Mouse (Mus musculus) midbrain, embryonic 10.5 days (tissue): ENCODE data around the gene Gcfc2. TPM values are rescaled to one million over a fixed set of nuclear protein-coding genes. Genes with fewer than 3 reads are reported as not detected.

ENCODE experiments used
- DNase-seq: peaks from one replicate; pipeline ENCODE4 v3.0.0-alpha.2; 2017; ENCODE audit warnings: low spot score
- H3K27ac ChIP-seq: fragments of 300-500 bp; sonication (generic); replicated peaks from 2 replicates; pipeline ENCODE4 v1.5.1; 2016; ENCODE audit warnings: mild to moderate bottlenecking
- H3K27me3 ChIP-seq: fragments of 300-500 bp; sonication (generic); 2 replicates; pipeline ENCODE4 v1.6.1; 2016; ENCODE audit warnings: low read depth, mild to moderate bottlenecking; ENCODE audit not compliant: poor library complexity, severe bottlenecking
- H3K36me3 ChIP-seq: fragments of 300-500 bp; sonication (generic); 2 replicates; pipeline ENCODE4 v1.6.1; 2016; ENCODE audit warnings: mild to moderate bottlenecking, moderate library complexity
- H3K4me1 ChIP-seq: fragments of 300-500 bp; sonication (generic); 2 replicates; pipeline ENCODE4 v1.6.1; 2016
- H3K4me3 ChIP-seq: fragments of 300-500 bp; sonication (generic); 2 replicates; pipeline ENCODE4 v1.5.1; 2016; ENCODE audit warnings: mild to moderate bottlenecking, moderate library complexity
- H3K9me3 ChIP-seq: fragments of 300-500 bp; sonication (generic); replicated peaks from 2 replicates; pipeline ENCODE4 v1.6.1; 2016; ENCODE audit warnings: mild to moderate bottlenecking
- WGBS: fragments of 180-500 bp; shearing (Covaris S2); methylation state at CpG from one replicate; pipeline ENCODE4 v1.1.7; 2016; 5-methylcytosine and 5-hydroxymethylcytosine counted together
- polyA plus RNA-seq: library from polyadenylated mRNA; unstranded; fragments of >200 nt; fragmentation: Nextera tagmentation; extraction: Ambion mirVana; gene quantifications from 2 replicates; pipeline ENCODE4 v1.2.1, GENCODE M21; 2016

Gene Gcfc2
- 11.1 and 11.5 TPM in 2 replicates for polyA plus RNA-seq

- peak; percentile 95 for DNase-seq
- Histone ChIP-seq H3K27me3 (no peaks in the 10 kb centered on the region), H3K36me3 (peaks cover 35% of the 10 kb centered on the region), H3K9me3 (no peaks in the 10 kb centered on the region), H3K27ac (peak within 1 kb of the TSS; percentile 94), H3K4me1 (peaks cover 21% of the 10 kb centered on the region), H3K4me3 (peak within 1 kb of the TSS; percentile 82)
- WGBS: under 1% methylated on average over 56 of the region's 56 CpGs
Measured at GRCm38 (mm10) chr6:81923523-81924142, at the start of gene Gcfc2. Gene Gcfc2 (plus strand): TSS chr6:81923669.

DNA sequence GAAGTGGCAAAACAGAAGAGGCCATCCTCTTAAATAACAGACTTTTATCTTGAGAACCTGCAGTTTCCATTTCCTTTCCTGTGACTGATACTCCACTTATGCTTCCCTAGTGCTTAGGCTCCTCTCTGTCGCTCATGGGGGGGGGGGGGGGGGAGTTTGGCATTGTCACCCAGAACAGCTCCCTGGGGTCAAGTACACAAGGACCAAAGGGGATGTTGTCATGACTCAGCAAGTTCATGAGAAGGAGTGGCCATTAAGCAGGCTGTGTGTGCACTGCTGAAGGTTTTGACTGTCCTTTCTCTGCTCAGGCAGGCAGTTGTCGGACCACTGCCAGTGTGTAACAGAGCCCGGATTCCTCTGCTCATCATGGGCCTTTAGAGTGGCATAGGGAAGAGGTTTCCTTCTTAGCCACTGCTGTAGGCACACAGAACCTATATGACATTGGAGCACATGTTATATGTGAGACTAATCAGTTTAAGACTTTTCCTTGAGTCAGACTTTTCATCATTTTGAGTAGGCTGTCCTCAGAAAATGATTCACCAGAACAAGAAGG lies 27.7 kb upstream of the Gcfc2 start:
- no peaks in the 10 kb centered on the region for H3K9me3 ChIP-seq
- H3K27me3 ChIP-seq: no peaks in the 10 kb centered on the region
- 64% methylated on average over 3 of the region's 3 CpGs for WGBS

GRCm38 (mm10) chr6:81910302-81910855 lies 13.1 kb upstream of the Gcfc2 start:
- no peaks in the 10 kb centered on the region for H3K9me3 ChIP-seq
- no peaks in the 10 kb centered on the region for H3K36me3 ChIP-seq
- no peak overlapping the region for H3K4me3 ChIP-seq
- H3K4me1 ChIP-seq: peaks cover 3% of the 10 kb centered on the region; the same call in 1 of the 2 replicates
- H3K27ac ChIP-seq: no peak overlapping the region
- WGBS: 87% methylated on average over 25 of the region's 25 CpGs
- H3K27me3 ChIP-seq: no peaks in the 10 kb centered on the region
- DNase-seq: no peak

More for the DNA sequence above, 27.7 kb upstream of the Gcfc2 start:
- no peak overlapping the region for H3K27ac ChIP-seq
- DNase-seq: no peak
- H3K4me3 ChIP-seq: no peak overlapping the region
- H3K36me3 ChIP-seq: no peaks in the 10 kb centered on the region
- H3K4me1 ChIP-seq: no peaks in the 10 kb centered on the region

GRCm38 (mm10) chr6:81911244-81911643 lies 12.2 kb upstream of the Gcfc2 start:
- H3K4me1 ChIP-seq: peaks cover 3% of the 10 kb centered on the region; the same call in 1 of the 2 replicates
- WGBS: 95% methylated on average over 5 of the region's 5 CpGs
- DNase-seq: no peak
- H3K9me3 ChIP-seq: no peaks in the 10 kb centered on the region
- H3K27me3 ChIP-seq: no peaks in the 10 kb centered on the region
- H3K4me3 ChIP-seq: no peak overlapping the region
- no peaks in the 10 kb centered on the region for H3K36me3 ChIP-seq
- no peak overlapping the region for H3K27ac ChIP-seq

DNA sequence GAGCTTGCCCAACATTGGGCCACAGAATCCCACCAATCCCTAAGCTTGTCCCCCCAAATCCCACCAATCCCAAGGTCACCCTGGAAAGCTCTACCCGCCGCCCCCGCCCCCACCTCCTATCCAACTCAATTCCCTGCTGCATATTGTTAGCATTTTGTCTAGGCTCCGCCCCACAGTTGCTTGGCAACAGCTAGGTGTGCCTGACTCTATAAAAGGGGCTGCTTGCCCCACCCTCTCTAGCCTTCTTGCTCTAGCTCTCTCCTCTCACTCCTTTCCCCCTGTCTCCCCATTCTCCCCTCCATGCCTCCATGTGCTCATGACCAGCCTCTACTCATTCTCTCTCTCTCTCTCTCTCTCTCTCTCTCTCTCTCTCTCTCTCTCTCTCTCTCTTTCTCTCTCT lies 11.8 kb upstream of the Gcfc2 start:
- Histone ChIP-seq H3K4me3 (no peak overlapping the region), H3K4me1 (peaks cover 3% of the 10 kb centered on the region; the same call in 1 of the 2 replicates), H3K27me3 (no peaks in the 10 kb centered on the region), H3K36me3 (no peaks in the 10 kb centered on the region), H3K27ac (no peak overlapping the region), H3K9me3 (no peaks in the 10 kb centered on the region)
- WGBS: 79% methylated on average over 4 of the region's 4 CpGs
- no peak for DNase-seq

DNA sequence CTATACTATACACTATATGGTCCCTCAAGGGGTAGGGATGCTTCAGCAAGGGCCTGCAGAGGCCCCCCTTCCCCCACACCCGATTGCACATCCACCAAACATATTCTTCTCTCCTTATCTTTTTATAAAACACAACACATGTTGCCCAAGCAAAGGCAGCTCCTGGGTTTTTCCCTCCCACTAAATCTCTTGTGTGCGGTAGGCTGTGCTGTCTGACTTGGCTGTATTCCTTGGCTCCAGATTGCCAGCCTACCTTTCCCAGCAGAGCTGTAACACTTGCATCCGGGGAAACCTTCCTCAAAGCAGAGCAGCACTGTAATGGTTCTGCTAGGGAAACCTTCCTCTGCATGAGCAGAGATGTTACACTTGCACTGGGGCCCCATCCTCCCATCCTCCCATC lies 11.3 kb upstream of the Gcfc2 start:
- WGBS: 86% methylated on average over 3 of the region's 3 CpGs
- DNase-seq: no peak
- no peak overlapping the region for H3K27ac ChIP-seq

DNA sequence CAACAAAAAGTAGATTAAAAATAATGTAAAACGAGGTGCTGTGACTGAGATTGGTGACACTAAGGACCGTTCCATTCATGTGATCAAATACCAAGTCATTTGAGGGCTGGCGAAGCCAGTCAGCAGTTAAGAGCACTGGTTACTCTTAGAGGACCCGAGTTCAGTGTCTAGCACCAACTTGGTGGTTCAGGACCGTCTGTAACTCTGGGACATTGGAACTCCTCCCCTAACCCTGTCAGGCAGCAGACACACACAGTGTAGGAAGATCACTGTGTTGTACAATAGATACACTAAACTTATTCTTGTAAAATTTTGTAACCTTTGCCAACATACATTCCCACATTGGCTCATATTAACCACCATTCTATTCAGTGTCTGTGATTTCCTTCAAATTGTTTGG lies 835 bp downstream of the Gcfc2 start:
- H3K9me3 ChIP-seq: no peaks in the 10 kb centered on the region
- peak overlapping the region; percentile 94 for H3K27ac ChIP-seq
- H3K36me3 ChIP-seq: peaks cover 39% of the 10 kb centered on the region
- 23% methylated on average over 5 of the region's 5 CpGs for WGBS
- H3K27me3 ChIP-seq: no peaks in the 10 kb centered on the region
- H3K4me3 ChIP-seq: peak overlapping the region; percentile 82
- H3K4me1 ChIP-seq: peaks cover 21% of the 10 kb centered on the region
- DNase-seq: no peak

More for the DNA sequence above, 11.3 kb upstream of the Gcfc2 start:
- Histone ChIP-seq H3K27me3 (no peaks in the 10 kb centered on the region), H3K36me3 (no peaks in the 10 kb centered on the region), H3K4me3 (no peak overlapping the region), H3K4me1 (peaks cover 3% of the 10 kb centered on the region; the same call in 1 of the 2 replicates), H3K9me3 (no peaks in the 10 kb centered on the region)

DNA sequence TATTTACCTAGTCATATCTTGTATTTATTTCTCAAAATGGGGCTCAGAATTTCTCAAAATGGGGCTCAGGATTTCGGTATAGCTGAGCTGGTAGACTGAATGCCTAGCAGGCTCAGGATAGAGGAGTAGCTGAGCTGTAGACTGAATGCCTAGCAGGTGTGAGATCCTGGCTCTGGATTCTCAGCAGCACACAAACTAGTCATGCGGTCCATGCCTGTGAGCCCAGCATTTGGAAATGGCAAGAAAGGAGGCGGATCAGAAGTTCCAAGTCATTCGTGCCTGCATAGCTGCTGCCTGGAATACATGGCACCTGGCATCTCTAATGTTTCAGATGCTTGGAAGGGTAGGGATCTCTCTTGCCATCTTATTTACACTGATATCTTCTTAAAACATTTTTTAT lies 5.9 kb downstream of the Gcfc2 start:
- WGBS: 94% methylated on average over 4 of the region's 4 CpGs
- Histone ChIP-seq H3K4me1 (peaks cover 10% of the 10 kb centered on the region), H3K9me3 (peaks cover 7% of the 10 kb centered on the region), H3K27ac (no peak overlapping the region), H3K27me3 (no peaks in the 10 kb centered on the region), H3K4me3 (no peak overlapping the region), H3K36me3 (peaks cover 89% of the 10 kb centered on the region)
- DNase-seq: no peak

- WGBS: 93% methylated on average over 3 of the region's 3 CpGs
- Histone ChIP-seq H3K4me1 (no peaks in the 10 kb centered on the region), H3K27ac (no peak overlapping the region), H3K4me3 (no peak overlapping the region), H3K27me3 (no peaks in the 10 kb centered on the region), H3K9me3 (peaks cover 7% of the 10 kb centered on the region), H3K36me3 (peaks cover 96% of the 10 kb centered on the region)
- no peak for DNase-seq
Measured at GRCm38 (mm10) chr6:81933281-81933680, 9.8 kb downstream of the Gcfc2 start.

DNA sequence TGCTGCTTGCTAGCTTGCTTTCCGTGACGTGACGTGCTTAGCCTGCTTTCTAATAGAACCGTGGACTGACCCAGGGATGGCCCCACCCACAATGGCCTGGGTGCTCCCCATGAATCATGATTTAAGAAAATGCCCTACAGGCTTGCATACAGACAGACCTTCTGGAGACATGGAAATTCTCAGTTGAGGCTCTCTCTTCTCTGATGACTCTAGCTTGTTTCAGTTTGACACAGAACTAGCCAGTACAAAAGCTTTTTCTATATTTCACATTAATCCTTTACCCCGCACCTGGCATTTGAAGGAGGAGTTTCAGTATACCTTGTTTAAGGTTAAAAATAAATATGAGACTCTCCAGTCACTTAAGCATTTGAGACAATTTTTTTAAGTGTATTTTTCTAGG lies 18.2 kb downstream of the Gcfc2 start:
- 94% methylated on average over 5 of the region's 5 CpGs for WGBS
- no peak for DNase-seq
- H3K27me3 ChIP-seq: no peaks in the 10 kb centered on the region
- peaks cover 100% of the 10 kb centered on the region for H3K36me3 ChIP-seq
- H3K27ac ChIP-seq: no peak overlapping the region
- no peaks in the 10 kb centered on the region for H3K4me1 ChIP-seq
- H3K9me3 ChIP-seq: no peaks in the 10 kb centered on the region
- no peak overlapping the region for H3K4me3 ChIP-seq

DNA sequence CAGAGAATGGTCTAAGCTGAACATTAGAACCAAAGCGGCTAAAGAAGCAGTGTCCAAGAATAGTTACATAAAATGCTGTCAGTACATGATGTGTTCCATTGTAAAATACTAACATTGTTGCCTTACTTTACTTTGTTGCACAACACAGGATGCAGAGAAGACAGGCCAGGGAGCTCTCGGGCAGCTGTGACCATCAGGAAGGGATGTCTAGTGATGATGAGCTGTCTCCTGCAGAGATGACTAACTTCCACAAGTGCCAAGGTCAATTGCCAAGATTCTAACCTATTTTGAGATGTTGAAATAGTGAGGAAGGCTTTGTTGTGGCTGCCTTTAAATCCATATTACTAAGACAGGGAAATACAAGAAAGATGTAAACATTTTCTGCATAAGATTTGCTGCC lies 19.8 kb downstream of the Gcfc2 start:
- H3K27ac ChIP-seq: no peak overlapping the region
- H3K4me1 ChIP-seq: no peaks in the 10 kb centered on the region
- H3K27me3 ChIP-seq: no peaks in the 10 kb centered on the region
- no peaks in the 10 kb centered on the region for H3K9me3 ChIP-seq
- no peak for DNase-seq
- no peak overlapping the region for H3K4me3 ChIP-seq
- peaks cover 100% of the 10 kb centered on the region for H3K36me3 ChIP-seq
- 88% methylated on average over 2 of the region's 2 CpGs for WGBS

DNA sequence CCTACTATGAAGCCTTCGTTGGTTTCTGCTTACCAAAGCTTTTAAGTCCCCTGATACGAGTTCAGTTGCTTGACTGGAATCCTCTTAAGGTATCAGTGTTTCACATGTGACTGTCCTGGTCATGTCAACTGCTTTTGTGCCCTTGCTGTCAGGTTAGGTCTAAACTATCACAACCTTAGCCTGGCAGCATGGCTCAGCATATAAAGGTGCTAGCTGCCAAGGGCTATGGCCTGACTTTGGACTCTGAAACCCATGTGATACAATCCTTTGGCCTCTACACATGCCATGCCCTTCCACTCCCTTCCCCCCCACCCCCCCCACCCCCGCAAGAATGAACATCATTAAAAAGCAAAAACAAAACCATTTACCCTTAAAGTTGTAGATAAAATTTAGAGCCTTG lies 21.0 kb downstream of the Gcfc2 start:
- Histone ChIP-seq H3K27ac (no peak overlapping the region), H3K36me3 (peaks cover 100% of the 10 kb centered on the region), H3K4me3 (no peak overlapping the region), H3K27me3 (no peaks in the 10 kb centered on the region), H3K4me1 (no peaks in the 10 kb centered on the region), H3K9me3 (no peaks in the 10 kb centered on the region)
- 91% methylated on average over 3 of the region's 3 CpGs for WGBS
- DNase-seq: no peak

DNA sequence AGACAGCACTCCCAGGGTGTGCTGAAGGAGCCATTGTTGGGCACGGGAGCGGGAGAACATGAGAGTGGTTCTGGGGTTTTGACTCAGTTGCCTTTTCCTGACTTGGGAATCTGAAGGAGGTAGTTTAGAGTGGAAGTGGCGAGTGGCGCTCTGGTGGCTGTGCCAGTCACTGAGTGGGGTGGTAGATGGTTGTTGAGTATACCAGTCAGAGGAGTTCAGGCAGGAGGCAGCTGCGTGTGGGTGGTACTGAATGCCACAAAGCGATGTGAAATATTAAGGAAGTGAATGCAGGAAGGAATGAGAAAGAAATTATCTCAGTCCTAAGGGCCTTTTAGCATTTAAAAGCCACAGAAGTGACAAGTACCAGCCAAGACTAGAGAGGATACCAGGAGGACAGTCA lies 23.4 kb downstream of the Gcfc2 start:
- H3K27me3 ChIP-seq: no peaks in the 10 kb centered on the region
- no peak for DNase-seq
- no peaks in the 10 kb centered on the region for H3K4me1 ChIP-seq
- H3K27ac ChIP-seq: no peak overlapping the region
- H3K36me3 ChIP-seq: peaks cover 100% of the 10 kb centered on the region
- no peaks in the 10 kb centered on the region for H3K9me3 ChIP-seq
- no peak overlapping the region for H3K4me3 ChIP-seq
- WGBS: 96% methylated on average over 6 of the region's 6 CpGs
